Mouse (Mus musculus): ENCODE results near the gene Atp11a. TPM values are rescaled to one million over a fixed set of nuclear protein-coding genes. Genes with fewer than 3 reads are reported as not detected.

Atp11a gene
- 9.2 and 12.4 TPM in 2 replicates for polyA plus RNA-seq (2015; fragmentation: Nextera tagmentation; extraction: Ambion mirVana)

GRCm38 (mm10) chr8:12756391-12757157 is at the start of gene Atp11a:
Atp11a (plus strand) TSS chr8:12757014.

DNA sequence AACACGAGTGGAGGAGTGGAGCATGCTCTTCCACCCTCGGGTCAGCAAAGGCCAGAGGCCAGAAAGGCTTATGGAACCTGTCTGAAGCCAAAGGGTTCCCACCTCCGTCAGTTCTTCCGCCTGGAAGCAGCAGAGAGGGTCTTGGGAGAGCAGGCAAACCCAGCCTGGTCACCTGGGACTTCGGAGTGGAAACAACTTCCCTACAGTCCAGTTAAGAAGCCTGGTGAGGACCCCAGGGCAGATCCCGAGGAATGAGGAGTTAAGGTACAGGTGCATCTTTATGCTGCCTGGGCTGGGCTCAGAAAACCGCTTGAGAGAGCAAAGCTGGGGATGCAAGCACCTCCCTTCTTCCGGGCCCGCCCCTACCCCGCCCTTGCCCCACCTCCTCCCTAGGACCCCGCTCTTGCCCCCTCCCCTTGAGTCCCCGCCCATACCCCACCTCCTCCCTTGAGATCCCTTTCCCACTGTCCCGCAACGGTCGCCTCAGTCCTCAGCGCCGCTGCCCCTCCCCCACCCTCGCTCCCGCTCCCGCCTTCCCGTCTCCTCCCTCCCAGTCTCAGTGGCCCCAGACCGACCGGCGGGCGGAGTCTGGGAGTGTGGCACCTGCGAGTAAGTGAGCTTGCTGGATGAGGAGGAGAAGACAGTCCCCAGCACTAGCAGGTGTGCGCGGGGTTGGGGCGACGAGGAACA is 116.7 kb downstream of the Atp11a start, which contains the start of gene Mcf2l:
Gene Mcf2l (plus strand): TSS at position 450 of the 690 bp plus-strand sequence.

Other genes with a start within 250 kb of the Atp11a start
- gene Spaca7, start 184.0 kb upstream of the Atp11a start, polyA plus RNA-seq (2015; fragmentation: Nextera tagmentation; extraction: Ambion mirVana) = not detected in 2 replicates
- 19.6 and 26.9 TPM in 2 replicates for gene Tubgcp3, start 84.8 kb upstream of the Atp11a start, polyA plus RNA-seq (2015; fragmentation: Nextera tagmentation; extraction: Ambion mirVana)
- 11.4 and 16.1 TPM in 2 replicates for gene Mcf2l, start 116.8 kb downstream of the Atp11a start, polyA plus RNA-seq (2015; fragmentation: Nextera tagmentation; extraction: Ambion mirVana)